Mouse (Mus musculus) heart, embryonic 11.5 days (tissue): Measurements from ENCODE around the gene Zdbf2. TPM values are rescaled to one million over a fixed set of nuclear protein-coding genes. Genes with fewer than 3 reads are reported as not detected.

Experiments
- ATAC-seq: fragments of 200-750 bp; cut with Nextera tagmentation; replicated peaks from 2 replicates; pipeline ENCODE4 v1.8.0; 2017; ENCODE audit warnings: moderate library complexity; ENCODE audit not compliant: insufficient number of reproducible peaks, low FRiP score, low TSS enrichment
- H3K27ac ChIP-seq: fragments of 300-500 bp; sonication (generic); 2 replicates; pipeline ENCODE4 v1.5.1; 2014; ENCODE audit warnings: mild to moderate bottlenecking, low read depth, low read length
- H3K27me3 ChIP-seq: fragments of 300-500 bp; sonication (generic); 2 replicates; pipeline ENCODE4 v1.6.1; 2014; ENCODE audit warnings: mild to moderate bottlenecking, low read length, mixed read lengths; ENCODE audit not compliant: control insufficient read depth, insufficient read depth
- H3K36me3 ChIP-seq: fragments of 300-500 bp; sonication (generic); 2 replicates; pipeline ENCODE4 v1.6.1; 2014; ENCODE audit warnings: mild to moderate bottlenecking, low read length, moderate library complexity, mixed read lengths; ENCODE audit not compliant: control insufficient read depth, insufficient read depth
- H3K4me1 ChIP-seq: fragments of 300-500 bp; sonication (generic); 2 replicates; pipeline ENCODE4 v1.6.1; 2014; ENCODE audit warnings: low read length; ENCODE audit not compliant: control insufficient read depth, insufficient read depth
- H3K4me2 ChIP-seq: fragments of 300-500 bp; sonication (generic); 2 replicates; pipeline ENCODE4 v1.6.1; 2014; ENCODE audit warnings: mild to moderate bottlenecking, moderate library complexity
- H3K4me3 ChIP-seq: fragments of 300-500 bp; sonication (generic); 2 replicates; pipeline ENCODE4 v1.5.1; 2014; ENCODE audit warnings: low read depth, low read length
- H3K9ac ChIP-seq: fragments of 300-500 bp; sonication (generic); 2 replicates; pipeline ENCODE4 v1.6.1; 2014; ENCODE audit warnings: mild to moderate bottlenecking, low read depth, low read length, moderate library complexity
- H3K9me3 ChIP-seq: fragments of 300-500 bp; sonication (generic); replicated peaks from 2 replicates; pipeline ENCODE4 v1.6.1; 2016; ENCODE audit warnings: low read length; ENCODE audit not compliant: control insufficient read depth
- WGBS: fragments of 180-500 bp; shearing (Covaris S2); extraction: QIAGEN DNeasy Blood & Tissue Kit; methylation state at CpG from one replicate; pipeline ENCODE4 v1.1.7; 2014; ENCODE audit not compliant: insufficient replicate concordance; 5-methylcytosine and 5-hydroxymethylcytosine counted together
- polyA plus RNA-seq: library from polyadenylated mRNA; unstranded; fragments of >200 nt; fragmentation: Nextera tagmentation; extraction: Ambion mirVana; gene quantifications from 2 replicates; pipeline ENCODE4 v1.2.1, GENCODE M21; 2014

Zdbf2 gene
- 5.0 and 9.8 TPM in 2 replicates for polyA plus RNA-seq

DNA sequence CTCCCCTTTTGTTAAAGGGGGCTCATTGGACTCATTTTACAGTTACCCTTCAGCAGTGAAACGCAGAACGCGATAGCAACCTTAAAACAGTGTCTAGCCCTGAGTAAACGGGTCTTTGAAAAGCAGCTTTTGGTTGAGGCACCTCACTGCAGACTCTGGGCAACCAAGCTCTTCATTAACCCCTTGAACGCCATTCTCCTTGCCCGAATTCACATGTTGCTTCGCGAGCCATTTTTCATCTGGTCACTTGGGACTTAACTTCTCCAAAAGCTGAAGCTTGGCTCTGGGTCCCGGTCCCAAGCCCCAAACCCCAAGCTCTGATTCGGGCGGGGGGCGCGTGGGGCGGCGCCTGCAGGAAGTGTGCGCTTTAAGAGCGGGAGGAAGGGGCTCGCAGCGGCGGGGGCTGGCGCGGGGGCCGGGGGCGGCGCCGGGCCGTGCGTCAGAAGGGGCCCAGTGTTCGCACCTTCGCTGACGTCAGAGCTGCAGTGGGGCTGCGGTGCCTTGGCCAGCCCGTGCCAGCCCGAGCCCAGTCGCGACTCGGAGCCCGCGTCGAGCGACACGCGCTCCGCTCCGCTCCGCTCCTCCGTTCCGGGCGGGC is at the start of gene Zdbf2:
TSS of gene Zdbf2 (plus strand) at position 525 of the 598 bp plus-strand sequence.
- ATAC-seq: peak; percentile 89
- peak within 1 kb of the TSS; percentile 64 for H3K4me3 ChIP-seq
- no peaks in the 10 kb centered on the region for H3K9me3 ChIP-seq
- H3K27ac ChIP-seq: peak within 1 kb of the TSS; percentile 78
- H3K4me1 ChIP-seq: no peaks in the 10 kb centered on the region
- H3K4me2 ChIP-seq: peak within 1 kb of the TSS; percentile 70
- whole genome bisulfite sequencing: under 1% methylated on average over 28 of the region's 49 CpGs
- H3K36me3 ChIP-seq: no peaks in the 10 kb centered on the region
- H3K9ac ChIP-seq: peak within 1 kb of the TSS; percentile 83
- peaks cover 45% of the 10 kb centered on the region for H3K27me3 ChIP-seq

GRCm38 (mm10) chr1:63225009-63225408 is 48.1 kb upstream of the Zdbf2 start:
- H3K27ac ChIP-seq: no peak overlapping the region
- ATAC-seq: no peak
- no peak overlapping the region for H3K4me2 ChIP-seq
- WGBS: 30% methylated on average over 4 of the region's 4 CpGs
- H3K4me1 ChIP-seq: peaks cover 7% of the 10 kb centered on the region; the same call in 1 of the 2 replicates
- no peak overlapping the region for H3K9ac ChIP-seq
- no peaks in the 10 kb centered on the region for H3K36me3 ChIP-seq
- no peaks in the 10 kb centered on the region for H3K27me3 ChIP-seq
- H3K4me3 ChIP-seq: no peak overlapping the region
- H3K9me3 ChIP-seq: no peaks in the 10 kb centered on the region

- Histone ChIP-seq H3K27me3 (no peaks in the 10 kb centered on the region), H3K9me3 (no peaks in the 10 kb centered on the region), H3K36me3 (no peaks in the 10 kb centered on the region), H3K4me1 (peaks cover 7% of the 10 kb centered on the region; the same call in 1 of the 2 replicates), H3K27ac (no peak overlapping the region), H3K9ac (no peak overlapping the region), H3K4me3 (no peak overlapping the region), H3K4me2 (peak overlapping the region; percentile 32; the same call in 1 of the 2 replicates)
- peak; percentile 72 for ATAC-seq
- 4% methylated on average over 7 of the region's 7 CpGs for WGBS
These were observed 47.2 kb upstream of the Zdbf2 start for GRCm38 (mm10) chr1:63225890-63226289.

- ATAC-seq: no peak
- H3K27me3 ChIP-seq: no peaks in the 10 kb centered on the region
- no peaks in the 10 kb centered on the region for H3K36me3 ChIP-seq
- no peaks in the 10 kb centered on the region for H3K9me3 ChIP-seq
- no peak overlapping the region for H3K4me3 ChIP-seq
- H3K27ac ChIP-seq: no peak overlapping the region
- 66% methylated on average over 5 of the region's 5 CpGs for WGBS
- H3K9ac ChIP-seq: no peak overlapping the region
- peaks cover 7% of the 10 kb centered on the region; the same call in 1 of the 2 replicates for H3K4me1 ChIP-seq
- no peak overlapping the region for H3K4me2 ChIP-seq
These were observed 45.8 kb upstream of the Zdbf2 start for GRCm38 (mm10) chr1:63227241-63227640.

- Histone ChIP-seq H3K27ac (no peak overlapping the region), H3K9ac (no peak overlapping the region), H3K4me3 (no peak overlapping the region), H3K4me2 (no peak overlapping the region), H3K27me3 (no peaks in the 10 kb centered on the region), H3K36me3 (no peaks in the 10 kb centered on the region), H3K9me3 (no peaks in the 10 kb centered on the region), H3K4me1 (no peaks in the 10 kb centered on the region)
- ATAC-seq: no peak
- WGBS: 21% methylated on average over 5 of the region's 5 CpGs
These were observed 35.7 kb upstream of the Zdbf2 start for GRCm38 (mm10) chr1:63237371-63237770.

DNA sequence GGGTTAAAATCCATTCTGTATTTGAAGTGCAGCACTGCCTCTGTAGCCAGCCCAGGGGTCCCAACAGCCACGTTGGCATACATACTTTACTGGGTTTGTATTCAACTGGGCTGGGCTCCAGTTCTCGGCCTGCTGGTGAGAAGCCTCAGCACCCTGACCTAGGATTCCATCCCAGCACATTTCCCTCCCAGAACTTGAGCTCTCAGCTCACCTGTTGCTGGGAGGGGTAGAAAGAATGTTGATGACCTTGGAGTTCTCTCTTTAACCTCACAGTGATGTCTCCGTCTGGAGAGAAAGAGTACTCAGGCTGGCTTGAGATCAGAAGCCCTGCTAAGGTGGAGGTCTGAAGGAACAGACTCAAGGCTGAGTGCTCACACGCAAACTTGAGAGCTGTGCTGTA is 33.8 kb upstream of the Zdbf2 start:
- Histone ChIP-seq H3K9me3 (no peaks in the 10 kb centered on the region), H3K4me1 (no peaks in the 10 kb centered on the region), H3K27me3 (no peaks in the 10 kb centered on the region), H3K27ac (no peak overlapping the region), H3K36me3 (no peaks in the 10 kb centered on the region), H3K9ac (no peak overlapping the region), H3K4me3 (no peak overlapping the region), H3K4me2 (no peak overlapping the region)
- 60% methylated on average over 4 of the region's 4 CpGs for WGBS
- ATAC-seq: no peak

- H3K27me3 ChIP-seq: no peaks in the 10 kb centered on the region
- H3K36me3 ChIP-seq: no peaks in the 10 kb centered on the region
- no peak for ATAC-seq
- H3K4me3 ChIP-seq: no peak overlapping the region
- H3K4me2 ChIP-seq: no peak overlapping the region
- no peak overlapping the region for H3K9ac ChIP-seq
- no peaks in the 10 kb centered on the region for H3K9me3 ChIP-seq
- no peaks in the 10 kb centered on the region for H3K4me1 ChIP-seq
- no peak overlapping the region for H3K27ac ChIP-seq
- 72% methylated on average over 8 of the region's 8 CpGs for WGBS
These were observed 33.3 kb upstream of the Zdbf2 start for GRCm38 (mm10) chr1:63239751-63240150.

DNA sequence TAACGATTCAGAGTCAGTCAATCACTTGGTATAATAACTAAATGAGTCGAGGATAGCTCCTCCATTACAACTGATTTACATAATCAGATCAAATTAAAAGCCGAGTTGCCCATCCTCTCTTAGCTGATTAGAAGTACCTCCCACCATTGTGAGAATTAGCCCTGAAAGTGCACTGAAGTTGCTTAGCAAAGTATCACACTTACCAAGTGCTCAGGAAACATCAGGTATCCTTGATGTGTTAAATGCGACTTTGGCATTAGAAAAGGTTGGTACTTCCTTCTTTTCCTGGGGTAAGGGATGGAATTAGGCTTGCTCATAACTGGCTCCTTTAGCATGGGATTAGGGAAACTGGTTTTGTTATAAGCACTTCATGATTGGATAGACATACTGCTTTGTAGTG is 29.2 kb upstream of the Zdbf2 start:
- Histone ChIP-seq H3K36me3 (no peaks in the 10 kb centered on the region), H3K27me3 (peaks cover 21% of the 10 kb centered on the region), H3K4me3 (no peak overlapping the region), H3K9me3 (no peaks in the 10 kb centered on the region), H3K27ac (no peak overlapping the region), H3K9ac (no peak overlapping the region), H3K4me2 (no peak overlapping the region), H3K4me1 (no peaks in the 10 kb centered on the region)
- no peak for ATAC-seq
- WGBS: 47% methylated on average over 4 of the region's 4 CpGs
